Mouse (Mus musculus) G1E (cell line): ENCODE data around the gene Slc29a4. TPM values are rescaled to one million over a fixed set of nuclear protein-coding genes. Genes with fewer than 3 reads are reported as not detected.

Experiments
- ATAC-seq: 2 replicates; pipeline ENCODE4 v1.8.0; 2016; ENCODE audit warnings: mild to moderate bottlenecking; ENCODE audit not compliant: insufficient number of reproducible peaks, poor library complexity, low FRiP score, severe bottlenecking; ENCODE audit errors: extremely low read depth
- DNase-seq: peaks from one replicate; pipeline ENCODE4 v3.0.0; 2012; ENCODE audit warnings: low spot score
- H3K27me3 ChIP-seq: 2 replicates; pipeline ENCODE4 v1.6.1; 2012; ENCODE audit warnings: mild to moderate bottlenecking, low read length, inconsistent platforms; ENCODE audit not compliant: insufficient read depth
- H3K36me3 ChIP-seq: replicated peaks from 2 replicates; pipeline ENCODE3; 2012; ENCODE audit warnings: mild to moderate bottlenecking, inconsistent platforms
- H3K4me1 ChIP-seq: 2 replicates; pipeline ENCODE4 v1.6.1; 2012; ENCODE audit warnings: low read depth, low read length, inconsistent platforms, mixed read lengths; ENCODE audit not compliant: insufficient read depth
- H3K4me3 ChIP-seq: 2 replicates; pipeline ENCODE4 v1.5.1; 2012; ENCODE audit warnings: low read depth, mild to moderate bottlenecking, inconsistent platforms, low read length, moderate library complexity, mixed read lengths
- H3K9me3 ChIP-seq: replicated peaks from 2 replicates; pipeline ENCODE4 v1.6.1; 2012; ENCODE audit warnings: inconsistent platforms
- CTCF ChIP-seq: IDR thresholded peaks from 2 replicates; pipeline ENCODE4 v1.5.1; 2012; ENCODE audit warnings: low read depth, low read length, inconsistent platforms, mixed read lengths
- GATA1 ChIP-seq: IDR thresholded peaks from 2 replicates; pipeline ENCODE4 v1.6.1; 2012; ENCODE audit warnings: borderline replicate concordance, low read length, inconsistent platforms, mixed read lengths
- GATA2 ChIP-seq: IDR thresholded peaks from 2 replicates; pipeline ENCODE4 v1.6.1; 2012; ENCODE audit warnings: low read depth, low read length, inconsistent platforms, borderline replicate concordance
- POLR2AphosphoS5 ChIP-seq: IDR thresholded peaks from 2 replicates; pipeline ENCODE4 v1.6.1; 2012; ENCODE audit warnings: low read depth, low read length, inconsistent platforms; ENCODE audit not compliant: insufficient replicate concordance
- TAL1 ChIP-seq: conservative IDR thresholded peaks from 2 replicates; pipeline ENCODE4 v1.6.1; 2012; ENCODE audit warnings: low read depth, low read length, inconsistent platforms, mixed read lengths
- polyA plus RNA-seq: library from polyadenylated mRNA; stranded (reverse); fragments of >175 nt; gene quantifications from 2 replicates; pipeline ENCODE4 v1.2.3, GENCODE M21; 2012
- total RNA-seq, 2 experiments: library from RNA; stranded (forward) in 1 of 2; stranded (reverse) in 1 of 2; fragments of 200-1000 nt in 1 of 2; fragments of >200 nt in 1 of 2; fragmentation: Nextera tagmentation in 1 of 2; gene quantifications; 2 replicates each; pipeline ENCODE4 v1.2.3; 2014 to 2017

Gene Slc29a4
- total and polyA plus RNA-seq, 3 experiments: 0.05 TPM; not detected in 2

GRCm38 (mm10) chr5:142747026-142747629 lies 54.8 kb downstream of the Slc29a4 start:
- no peak overlapping the region for H3K4me3 ChIP-seq
- 0 out of 2 replicates have a peak, but pooled peaks cover 2% of the 10 kb centered on the region for H3K27me3 ChIP-seq
- ATAC-seq (no peak), DNase-seq (no peak)
- no peaks in the 10 kb centered on the region; the same call in 1 of the 2 replicates for H3K9me3 ChIP-seq
- peaks cover 18% of the 10 kb centered on the region for H3K36me3 ChIP-seq
- H3K4me1 ChIP-seq: peaks cover 11% of the 10 kb centered on the region
- TF ChIP-seq GATA1 (no peak), GATA2 (no peak), TAL1 (no peak), POLR2AphosphoS5 (no peak), CTCF (no peak)

GRCm38 (mm10) chr5:142750173-142750572 lies 57.9 kb downstream of the Slc29a4 start:
- no peak for DNase-seq
- Histone ChIP-seq H3K9me3 (no peaks in the 10 kb centered on the region), H3K36me3 (peaks cover 9% of the 10 kb centered on the region), H3K4me3 (no peak overlapping the region), H3K4me1 (peaks cover 11% of the 10 kb centered on the region), H3K27me3 (0 out of 2 replicates have a peak, but pooled peaks cover 5% of the 10 kb centered on the region)
- no peak for ATAC-seq
- TF ChIP-seq GATA1: no peak
- TF ChIP-seq TAL1: no peak
- TF ChIP-seq GATA2: no peak
- TF ChIP-seq CTCF: no peak
- no peak for TF ChIP-seq POLR2AphosphoS5

- TF ChIP-seq POLR2AphosphoS5 (no peak), GATA1 (no peak), GATA2 (no peak)
- no peak for ATAC-seq
- no peak for DNase-seq
- Histone ChIP-seq H3K4me3 (no peak overlapping the region), H3K36me3 (peaks cover 28% of the 10 kb centered on the region), H3K27me3 (0 out of 2 replicates have a peak, but pooled peaks cover 5% of the 10 kb centered on the region), H3K9me3 (no peaks in the 10 kb centered on the region), H3K4me1 (peaks cover 10% of the 10 kb centered on the region)
Measured at GRCm38 (mm10) chr5:142752241-142752640, 59.9 kb downstream of the Slc29a4 start.

GRCm38 (mm10) chr5:142759786-142760185 lies 67.5 kb downstream of the Slc29a4 start:
- H3K4me1 ChIP-seq: peaks cover 2% of the 10 kb centered on the region; the same call in 1 of the 2 replicates
- DNase-seq (no peak), ATAC-seq (no peak)
- H3K27me3 ChIP-seq: no peaks in the 10 kb centered on the region
- peaks cover 68% of the 10 kb centered on the region for H3K36me3 ChIP-seq
- H3K9me3 ChIP-seq: no peaks in the 10 kb centered on the region
- no peak overlapping the region for H3K4me3 ChIP-seq
- TF ChIP-seq GATA2: no peak
- TF ChIP-seq CTCF: no peak
- TF ChIP-seq GATA1: no peak
- no peak for TF ChIP-seq POLR2AphosphoS5
- no peak for TF ChIP-seq TAL1

GRCm38 (mm10) chr5:142761326-142761983 lies 69.1 kb downstream of the Slc29a4 start:
- Histone ChIP-seq H3K36me3 (peaks cover 69% of the 10 kb centered on the region), H3K4me3 (no peak overlapping the region)
- no peak for ATAC-seq

GRCm38 (mm10) chr5:142762082-142762807 lies 69.9 kb downstream of the Slc29a4 start:
- no peaks in the 10 kb centered on the region for H3K9me3 ChIP-seq
- H3K27me3 ChIP-seq: no peaks in the 10 kb centered on the region
- no peak for TF ChIP-seq CTCF
- no peak for TF ChIP-seq POLR2AphosphoS5
- peaks cover 63% of the 10 kb centered on the region for H3K36me3 ChIP-seq
- H3K4me3 ChIP-seq: no peak overlapping the region
- ATAC-seq (no peak), DNase-seq (no peak)
- H3K4me1 ChIP-seq: peaks cover 2% of the 10 kb centered on the region; the same call in 1 of the 2 replicates

More at GRCm38 (mm10) chr5:142761326-142761983, 69.1 kb downstream of the Slc29a4 start:
- Histone ChIP-seq H3K9me3 (no peaks in the 10 kb centered on the region), H3K4me1 (peaks cover 2% of the 10 kb centered on the region; the same call in 1 of the 2 replicates), H3K27me3 (no peaks in the 10 kb centered on the region)
- no peak for DNase-seq
- TF ChIP-seq GATA2: no peak
- no peak for TF ChIP-seq POLR2AphosphoS5
- TF ChIP-seq GATA1: no peak
- TF ChIP-seq TAL1: no peak
- TF ChIP-seq CTCF: no peak
